Mouse (Mus musculus) small intestine, adult 2 months (tissue): ENCODE measurements around the gene Sprn. TPM values are rescaled to one million over a fixed set of nuclear protein-coding genes. Genes with fewer than 3 reads are reported as not detected.

Experiments
- H3K27ac ChIP-seq: fragments of 200-500 bp; 2 replicates; pipeline ENCODE4 v1.5.1; 2012; ENCODE audit warnings: low read depth, low read length, control low read depth, inconsistent platforms; ENCODE audit not compliant: insufficient read depth
- H3K27me3 ChIP-seq: fragments of 200-500 bp; 2 replicates; pipeline ENCODE4 v1.6.1; 2012; ENCODE audit warnings: mild to moderate bottlenecking, moderate library complexity, low read length, inconsistent platforms; ENCODE audit not compliant: control insufficient read depth, insufficient read depth
- H3K36me3 ChIP-seq: fragments of 200-500 bp; 2 replicates; pipeline ENCODE4 v1.6.1; 2012; ENCODE audit warnings: mild to moderate bottlenecking, low read length, control low read depth, inconsistent platforms; ENCODE audit not compliant: control insufficient read depth, insufficient read depth
- H3K4me1 ChIP-seq: fragments of 200-500 bp; 2 replicates; pipeline ENCODE4 v1.6.1; 2012; ENCODE audit warnings: low read length, inconsistent platforms, mixed read lengths; ENCODE audit not compliant: control insufficient read depth, insufficient read depth, insufficient read length
- H3K4me3 ChIP-seq: fragments of 200-500 bp; 2 replicates; pipeline ENCODE4 v1.5.1; 2012; ENCODE audit warnings: low read depth, mild to moderate bottlenecking, control low read depth, inconsistent platforms, low read length, moderate library complexity
- CTCF ChIP-seq: fragments of 200-500 bp; IDR thresholded peaks from 2 replicates; pipeline ENCODE4 v1.5.1; 2012; ENCODE audit warnings: low read depth, mild to moderate bottlenecking, control low read depth, inconsistent platforms, low read length, moderate library complexity, mixed read lengths; ENCODE audit not compliant: insufficient replicate concordance, insufficient read length; ENCODE audit errors: extremely low read depth
- POLR2A ChIP-seq: fragments of 200-500 bp; IDR thresholded peaks from 2 replicates; pipeline ENCODE4 v1.6.1; 2012; ENCODE audit warnings: low read depth, mild to moderate bottlenecking, control low read depth, inconsistent platforms, low read length, moderate library complexity
- WGBS: fragments of 180-500 bp; shearing (Covaris S2); methylation state at CpG from one replicate; pipeline ENCODE4 v1.1.7; 2018; 5-methylcytosine and 5-hydroxymethylcytosine counted together
- polyA plus RNA-seq: library from polyadenylated mRNA; depleted of rRNA; stranded (reverse); fragments of >200 nt; gene quantifications from 2 replicates; pipeline ENCODE4 v1.2.3, GENCODE M21; 2012

The Sprn gene
- polyA plus RNA-seq, 1 experiment: 0.34 TPM

GRCm38 (mm10) chr7:140188391-140189328 lies 34.0 kb upstream of the Sprn start:
- H3K4me1 ChIP-seq: peaks cover 2% of the 10 kb centered on the region; the same call in 1 of the 2 replicates
- H3K27me3 ChIP-seq: no peaks in the 10 kb centered on the region
- H3K4me3 ChIP-seq: no peak overlapping the region
- H3K36me3 ChIP-seq: no peaks in the 10 kb centered on the region
- 51% methylated on average over 4 of the region's 4 CpGs for WGBS
- TF ChIP-seq POLR2A (no peak), CTCF (no peak)
- H3K27ac ChIP-seq: no peak overlapping the region

GRCm38 (mm10) chr7:140187721-140188390 lies 33.2 kb upstream of the Sprn start:
- H3K36me3 ChIP-seq: no peaks in the 10 kb centered on the region
- TF ChIP-seq CTCF (no peak), POLR2A (no peak)
- H3K4me3 ChIP-seq: no peak overlapping the region
- no peak overlapping the region for H3K27ac ChIP-seq
- no peaks in the 10 kb centered on the region for H3K4me1 ChIP-seq
- WGBS: 80% methylated on average over 7 of the region's 7 CpGs
- no peaks in the 10 kb centered on the region for H3K27me3 ChIP-seq

- H3K4me3 ChIP-seq: no peak overlapping the region
- no peak overlapping the region for H3K27ac ChIP-seq
- no peaks in the 10 kb centered on the region for H3K27me3 ChIP-seq
- no peaks in the 10 kb centered on the region for H3K4me1 ChIP-seq
- peak; percentile 35; the same call in 1 of the 2 replicates for TF ChIP-seq CTCF
- TF ChIP-seq POLR2A: no peak
- WGBS: 63% methylated on average over 18 of the region's 18 CpGs
- no peaks in the 10 kb centered on the region for H3K36me3 ChIP-seq
These were observed 32.3 kb upstream of the Sprn start for GRCm38 (mm10) chr7:140186646-140187620.

GRCm38 (mm10) chr7:140184206-140184605 lies 29.5 kb upstream of the Sprn start:
- Histone ChIP-seq H3K27ac (no peak overlapping the region), H3K27me3 (no peaks in the 10 kb centered on the region), H3K36me3 (no peaks in the 10 kb centered on the region), H3K4me1 (no peaks in the 10 kb centered on the region), H3K4me3 (no peak overlapping the region)
- 77% methylated on average over 4 of the region's 4 CpGs for WGBS
- TF ChIP-seq CTCF: no peak
- TF ChIP-seq POLR2A: no peak

- Histone ChIP-seq H3K36me3 (no peaks in the 10 kb centered on the region), H3K27ac (no peak overlapping the region), H3K4me3 (no peak overlapping the region), H3K4me1 (no peaks in the 10 kb centered on the region), H3K27me3 (no peaks in the 10 kb centered on the region)
- WGBS: 61% methylated on average over 2 of the region's 2 CpGs
- no peak for TF ChIP-seq POLR2A
- TF ChIP-seq CTCF: no peak
These were observed 26.0 kb upstream of the Sprn start for GRCm38 (mm10) chr7:140180692-140181091.

GRCm38 (mm10) chr7:140179176-140179575 lies 24.5 kb upstream of the Sprn start:
- H3K27ac ChIP-seq: no peak overlapping the region
- H3K27me3 ChIP-seq: no peaks in the 10 kb centered on the region
- TF ChIP-seq POLR2A (no peak), CTCF (no peak)
- no peaks in the 10 kb centered on the region for H3K4me1 ChIP-seq
- no peaks in the 10 kb centered on the region for H3K36me3 ChIP-seq
- no peak overlapping the region for H3K4me3 ChIP-seq
- 86% methylated on average over 2 of the region's 2 CpGs for WGBS
